Mouse (Mus musculus) adrenal gland, adult 8-10 months (tissue): ENCODE measurements around the gene Wipi2. TPM values are rescaled to one million over a fixed set of nuclear protein-coding genes. Genes with fewer than 3 reads are reported as not detected.

ENCODE experiments used
- DNase-seq: peaks from one replicate; pipeline ENCODE4 v3.0.0; 2022
- total RNA-seq, 4 experiments: library from RNA; stranded (reverse); gene quantifications; 2 replicates each; pipeline ENCODE4 v1.2.4; 2022

Wipi2 gene
- total RNA-seq, 4 experiments from 2014 or later: 92.3 to 120 (median 107) TPM

- DNase-seq: no peak
These were observed 66.4 kb downstream of the Wipi2 start for GRCm38 (mm10) chr5:142693738-142694430.

- DNase-seq: no peak
These were observed 67.3 kb downstream of the Wipi2 start for GRCm38 (mm10) chr5:142694627-142695340.

- DNase-seq: no peak
These were observed 68.8 kb downstream of the Wipi2 start for GRCm38 (mm10) chr5:142696258-142696657.

GRCm38 (mm10) chr5:142696865-142697264 is 69.4 kb downstream of the Wipi2 start:
- no peak for DNase-seq

GRCm38 (mm10) chr5:142697742-142698141 is 70.2 kb downstream of the Wipi2 start:
- no peak for DNase-seq

- no peak for DNase-seq
These were observed 73.5 kb downstream of the Wipi2 start for GRCm38 (mm10) chr5:142700842-142701589.

GRCm38 (mm10) chr5:142701651-142702510 is 74.4 kb downstream of the Wipi2 start:
- DNase-seq: no peak

- DNase-seq: no peak
These were observed 75.1 kb downstream of the Wipi2 start for GRCm38 (mm10) chr5:142702511-142703138.

- no peak for DNase-seq
These were observed 76.1 kb downstream of the Wipi2 start for GRCm38 (mm10) chr5:142703569-142703968.

- DNase-seq: peak; percentile 47
These were observed 80.2 kb downstream of the Wipi2 start for GRCm38 (mm10) chr5:142707709-142708108.

- no peak for DNase-seq
These were observed 81.9 kb downstream of the Wipi2 start for GRCm38 (mm10) chr5:142709436-142709835.

GRCm38 (mm10) chr5:142712373-142712772 is 84.9 kb downstream of the Wipi2 start:
- no peak for DNase-seq

GRCm38 (mm10) chr5:142713966-142714365 is 86.5 kb downstream of the Wipi2 start:
- peak; percentile 41 for DNase-seq

GRCm38 (mm10) chr5:142715059-142715458 is 87.6 kb downstream of the Wipi2 start:
- no peak for DNase-seq

GRCm38 (mm10) chr5:142716056-142716455 is 88.6 kb downstream of the Wipi2 start:
- no peak for DNase-seq

GRCm38 (mm10) chr5:142718037-142718436 is 90.5 kb downstream of the Wipi2 start:
- peak; percentile 39 for DNase-seq

GRCm38 (mm10) chr5:142718486-142718885 is 91.0 kb downstream of the Wipi2 start:
- DNase-seq: no peak

GRCm38 (mm10) chr5:142719897-142720296 is 92.4 kb downstream of the Wipi2 start:
- no peak for DNase-seq
